Mouse (Mus musculus) cerebellum, adult 2 months (tissue): ENCODE measurements around the gene Hoxb5.

ENCODE experiments used
- CTCF ChIP-seq: fragments of 200-500 bp; IDR thresholded peaks from 2 replicates; pipeline ENCODE4 v1.5.1; 2011; ENCODE audit warnings: low read depth, mild to moderate bottlenecking, control low read depth, low read length, moderate library complexity, borderline replicate concordance; ENCODE audit not compliant: insufficient read depth
- POLR2A ChIP-seq: fragments of 200-500 bp; IDR thresholded peaks from 2 replicates; pipeline ENCODE4 v1.6.1; 2011; ENCODE audit warnings: low read length, control low read depth, borderline replicate concordance; ENCODE audit not compliant: insufficient read depth

DNA sequence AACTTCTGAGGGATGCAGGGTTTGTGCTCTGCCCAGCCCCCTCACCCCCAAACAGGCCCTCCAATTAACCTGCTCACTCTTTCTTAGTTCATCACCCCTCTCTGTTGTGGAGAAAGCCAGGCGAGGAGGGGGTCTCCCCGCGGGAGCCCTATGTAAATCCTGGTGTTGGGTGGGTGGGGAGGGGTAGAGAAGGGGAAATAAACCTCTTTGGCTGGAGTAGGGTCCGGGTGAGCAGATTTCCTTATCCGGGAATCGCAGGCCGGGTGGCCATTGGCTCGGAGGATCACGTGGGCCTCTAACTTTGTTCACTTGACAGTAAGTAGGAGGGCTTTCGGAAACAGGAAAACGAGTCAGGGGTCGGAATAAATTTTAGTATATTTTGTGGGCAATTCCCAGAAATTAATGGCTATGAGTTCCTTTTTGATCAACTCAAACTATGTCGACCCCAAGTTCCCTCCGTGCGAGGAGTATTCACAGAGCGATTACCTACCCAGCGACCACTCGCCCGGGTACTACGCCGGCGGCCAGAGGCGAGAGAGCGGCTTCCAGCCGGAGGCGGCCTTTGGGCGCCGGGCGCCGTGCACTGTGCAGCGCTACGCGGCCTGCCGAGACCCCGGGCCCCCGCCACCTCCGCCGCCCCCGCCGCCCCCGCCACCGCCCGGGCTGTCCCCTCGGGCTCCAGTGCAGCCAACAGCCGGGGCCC is 15.4 kb downstream of the Hoxb5 start:
- TF ChIP-seq POLR2A (no peak), CTCF (no peak)
